Mouse (Mus musculus): ENCODE data around the gene Gm20903.
"Not testable (repeated sequence)": the region's sequence is repeated elsewhere in the genome, so short reads cannot be mapped to it uniquely, and the experiment has no call there.

GRCm38 (mm10) chrY:73669015-73669414 is at the start of gene Gm20903:
- TF ChIP-seq CTCF (IDR thresholded peaks at IDR 0.05; ENCODE audit: borderline replicate concordance, control insufficient read depth, extremely low read depth, insufficient read depth, low read length, poor library complexity); POLR2A (IDR thresholded peaks at IDR 0.05; ENCODE audit: control insufficient read depth, extremely low read depth, insufficient read depth, low read length, poor library complexity): not testable (repeated sequence)
